Mouse (Mus musculus) heart, adult 2 months (tissue): Measurements from ENCODE around the gene Galntl6.

Experiments used
- CTCF ChIP-seq: fragments of 200-600 bp; IDR thresholded peaks from 2 replicates; pipeline ENCODE4 v1.8.1; 2022; ENCODE audit warnings: antibody characterized with exemption, mild to moderate bottlenecking, moderate library complexity
- EP300 ChIP-seq: fragments of 200-500 bp; IDR thresholded peaks from 2 replicates; pipeline ENCODE4 v1.6.1; 2011; ENCODE audit warnings: low read depth, low read length, control low read depth; ENCODE audit not compliant: insufficient read depth

- TF ChIP-seq CTCF (no peak), EP300 (no peak)
Measured at GRCm38 (mm10) chr8:57836201-57836883, 1076.1 kb downstream of the Galntl6 start.
